Mouse (Mus musculus) thymus, adult 2 months (tissue): ENCODE results near the gene Gprc5a. TPM values are rescaled to one million over a fixed set of nuclear protein-coding genes. Genes with fewer than 3 reads are reported as not detected.

Experiments
- DNase-seq: peaks from one replicate; pipeline ENCODE4 v3.0.0; 2021
- H3K27ac ChIP-seq: fragments of 200-500 bp; 2 replicates; pipeline ENCODE4 v1.5.1; 2012; ENCODE audit warnings: low read length, control low read depth; ENCODE audit not compliant: control insufficient read depth, insufficient read depth
- H3K27me3 ChIP-seq: fragments of 200-500 bp; 2 replicates; pipeline ENCODE4 v1.6.1; 2012; ENCODE audit warnings: mild to moderate bottlenecking, low read length, moderate library complexity, mixed read lengths; ENCODE audit not compliant: control insufficient read depth, insufficient read depth
- H3K36me3 ChIP-seq: fragments of 200-500 bp; 2 replicates; pipeline ENCODE4 v1.6.1; 2012; ENCODE audit warnings: mild to moderate bottlenecking, low read length, moderate library complexity; ENCODE audit not compliant: control insufficient read depth, insufficient read depth
- H3K4me1 ChIP-seq: fragments of 200-500 bp; replicated peaks from 2 replicates; pipeline ENCODE4 v1.6.1; 2012; ENCODE audit warnings: low read length; ENCODE audit not compliant: control insufficient read depth, insufficient read depth
- H3K4me3 ChIP-seq: fragments of 200-500 bp; 2 replicates; pipeline ENCODE4 v1.5.1; 2012; ENCODE audit warnings: mild to moderate bottlenecking, low read length, control low read depth, moderate library complexity; ENCODE audit not compliant: control insufficient read depth, insufficient read depth
- CTCF ChIP-seq: fragments of 200-500 bp; IDR thresholded peaks from 2 replicates; pipeline ENCODE4 v1.5.1; 2012; ENCODE audit warnings: mild to moderate bottlenecking, control low read depth, low read length, moderate library complexity, borderline replicate concordance; ENCODE audit not compliant: control insufficient read depth, poor library complexity, insufficient read depth; ENCODE audit errors: extremely low read depth
- POLR2A ChIP-seq: fragments of 200-500 bp; IDR thresholded peaks from 2 replicates; pipeline ENCODE4 v1.6.1; 2012; ENCODE audit warnings: mild to moderate bottlenecking, low read length, control low read depth, moderate library complexity; ENCODE audit not compliant: control insufficient read depth, poor library complexity, insufficient read depth; ENCODE audit errors: extremely low read depth
- WGBS: fragments of 180-500 bp; shearing (Covaris S2); methylation state at CpG from one replicate; pipeline ENCODE4 v1.1.7; 2018; 5-methylcytosine and 5-hydroxymethylcytosine counted together
- polyA plus RNA-seq: library from polyadenylated mRNA; depleted of rRNA; stranded (reverse); fragments of >200 nt; gene quantifications from 2 replicates; pipeline ENCODE4 v1.2.3, GENCODE M21; 2012

The Gprc5a gene
- polyA plus RNA-seq, 1 experiment, result 3.7 TPM

DNA sequence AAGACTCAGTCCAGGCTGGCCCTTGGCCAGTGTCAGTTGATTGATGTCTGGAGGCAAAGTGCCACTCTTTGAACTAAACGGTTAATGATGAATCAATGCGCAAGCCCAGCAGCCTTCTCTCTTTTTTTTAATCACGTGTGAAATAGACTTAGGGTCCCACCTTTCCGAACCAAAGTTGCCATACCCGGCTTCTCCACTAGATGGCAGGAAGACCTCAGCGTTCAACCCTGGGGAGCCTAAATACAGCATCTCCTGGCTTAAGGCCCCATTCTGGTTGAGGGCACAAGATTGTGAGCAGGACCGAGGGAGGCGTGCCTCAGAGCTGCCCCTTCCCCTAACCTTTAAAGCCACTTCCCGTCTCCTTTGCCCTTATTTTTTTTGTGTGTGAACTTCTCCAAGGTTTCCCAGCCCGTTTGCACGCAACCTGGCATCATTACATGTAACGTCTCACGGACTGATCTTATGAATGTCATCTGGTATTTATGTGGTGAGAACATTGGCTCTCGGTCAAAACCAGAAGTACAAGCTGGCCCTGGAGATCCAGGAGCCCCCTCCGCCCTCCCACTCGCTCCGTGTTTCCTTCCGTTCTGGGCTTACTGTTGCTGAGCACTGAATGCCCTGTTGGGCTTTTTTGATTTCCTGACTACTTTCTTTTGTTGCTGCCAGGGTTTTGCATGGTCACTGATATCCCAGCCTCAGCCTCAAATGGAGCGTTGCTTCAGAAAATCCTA, 22.4 kb downstream of the Gprc5a start:
- DNase-seq, result peak; percentile 78
- peaks cover 4% of the 10 kb centered on the region for H3K4me1 ChIP-seq
- no peaks in the 10 kb centered on the region for H3K27me3 ChIP-seq
- TF ChIP-seq CTCF (peak; percentile 63; the same call in 1 of the 2 replicates), POLR2A (no peak)
- no peak overlapping the region for H3K4me3 ChIP-seq
- H3K36me3 ChIP-seq, result no peaks in the 10 kb centered on the region
- 10% methylated on average over 19 of the region's 19 CpGs for WGBS
- H3K27ac ChIP-seq, result no peak overlapping the region

DNA sequence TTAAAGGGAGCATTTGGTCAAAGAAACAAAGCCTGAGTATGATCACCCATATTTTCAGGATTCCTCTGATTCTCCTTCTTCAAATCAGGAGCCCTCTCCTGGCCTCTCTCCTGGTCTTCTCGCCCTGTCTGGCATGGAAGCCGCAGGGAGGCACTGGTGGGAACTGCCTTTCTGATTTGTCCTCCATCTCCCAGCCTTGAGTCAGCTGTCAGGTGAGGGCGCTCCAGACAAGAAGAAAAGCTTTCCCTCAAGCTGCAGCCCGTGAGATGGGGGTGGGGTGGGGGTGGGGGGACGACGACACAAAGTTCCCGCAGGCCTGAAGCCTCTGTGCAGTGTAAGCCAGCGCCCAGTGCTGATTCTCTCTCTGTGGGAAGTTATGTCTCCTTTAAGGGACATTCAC, 24.3 kb downstream of the Gprc5a start:
- WGBS, result 76% methylated on average over 8 of the region's 8 CpGs
- H3K27me3 ChIP-seq, result no peaks in the 10 kb centered on the region
- peaks cover 4% of the 10 kb centered on the region for H3K4me1 ChIP-seq
- H3K27ac ChIP-seq, result no peak overlapping the region
- H3K4me3 ChIP-seq, result no peak overlapping the region
- DNase-seq, result no peak
- TF ChIP-seq CTCF, result no peak
- no peak for TF ChIP-seq POLR2A
- H3K36me3 ChIP-seq, result no peaks in the 10 kb centered on the region

DNA sequence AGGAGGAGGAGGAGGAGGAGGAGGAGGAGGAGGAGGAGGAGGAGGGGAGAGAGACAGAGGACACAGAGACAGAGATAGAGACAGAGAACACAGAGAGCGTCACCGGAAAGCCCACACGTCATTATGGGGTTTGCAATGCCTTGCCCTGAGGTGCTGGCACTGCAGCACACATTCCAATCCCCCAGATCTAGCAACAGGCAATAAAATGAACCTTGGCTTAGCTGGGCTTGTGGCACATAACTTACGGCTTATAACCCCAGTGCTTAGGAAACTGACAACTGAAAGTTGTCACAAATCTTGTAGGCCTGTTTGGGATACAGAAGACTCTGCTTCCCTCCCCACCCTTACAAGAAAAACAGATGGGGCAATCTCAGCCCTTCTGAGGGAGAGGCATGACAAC, 25.2 kb downstream of the Gprc5a start:
- DNase-seq, result no peak
- WGBS, result 88% methylated on average over 4 of the region's 4 CpGs
- no peak overlapping the region for H3K27ac ChIP-seq
- H3K4me1 ChIP-seq, result peaks cover 4% of the 10 kb centered on the region
- no peaks in the 10 kb centered on the region for H3K27me3 ChIP-seq
- no peak overlapping the region for H3K4me3 ChIP-seq
- no peaks in the 10 kb centered on the region for H3K36me3 ChIP-seq
- TF ChIP-seq CTCF (no peak), POLR2A (no peak)

DNA sequence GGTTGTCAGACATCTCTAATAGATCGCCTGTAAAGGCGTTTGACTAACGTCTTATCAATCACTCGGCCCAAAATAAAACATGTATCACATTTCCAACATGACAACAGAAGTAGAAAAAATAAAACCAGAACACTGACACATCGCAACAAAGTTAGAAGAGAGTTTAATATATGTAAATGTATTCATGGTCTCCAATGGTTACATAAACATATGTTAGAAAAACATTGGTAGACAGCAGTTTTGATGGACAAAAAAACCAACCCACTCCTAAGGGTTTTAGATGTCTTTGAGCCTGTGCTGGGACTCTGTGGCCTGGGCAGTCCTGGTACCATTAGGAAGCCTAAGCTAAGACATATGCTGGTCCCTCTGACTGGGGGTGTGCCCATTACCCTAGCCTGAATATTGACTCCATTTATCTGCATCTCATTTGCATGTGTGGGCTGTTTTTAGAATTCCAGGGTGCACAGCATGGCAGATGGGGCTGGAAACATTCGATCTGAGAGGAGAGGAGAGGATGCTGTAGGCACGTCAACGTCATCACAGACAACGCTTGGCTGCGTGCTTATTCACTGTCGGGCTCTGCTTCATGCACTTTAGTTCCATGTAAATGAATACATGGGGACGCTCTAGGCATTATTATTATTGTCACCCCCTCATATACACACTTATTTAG, 27.5 kb downstream of the Gprc5a start:
- TF ChIP-seq POLR2A (no peak), CTCF (no peak)
- DNase-seq, result no peak
- no peak overlapping the region for H3K27ac ChIP-seq
- no peak overlapping the region for H3K4me3 ChIP-seq
- peaks cover 3% of the 10 kb centered on the region for H3K4me1 ChIP-seq
- H3K27me3 ChIP-seq, result no peaks in the 10 kb centered on the region
- no peaks in the 10 kb centered on the region for H3K36me3 ChIP-seq
- 97% methylated on average over 12 of the region's 12 CpGs for WGBS

DNA sequence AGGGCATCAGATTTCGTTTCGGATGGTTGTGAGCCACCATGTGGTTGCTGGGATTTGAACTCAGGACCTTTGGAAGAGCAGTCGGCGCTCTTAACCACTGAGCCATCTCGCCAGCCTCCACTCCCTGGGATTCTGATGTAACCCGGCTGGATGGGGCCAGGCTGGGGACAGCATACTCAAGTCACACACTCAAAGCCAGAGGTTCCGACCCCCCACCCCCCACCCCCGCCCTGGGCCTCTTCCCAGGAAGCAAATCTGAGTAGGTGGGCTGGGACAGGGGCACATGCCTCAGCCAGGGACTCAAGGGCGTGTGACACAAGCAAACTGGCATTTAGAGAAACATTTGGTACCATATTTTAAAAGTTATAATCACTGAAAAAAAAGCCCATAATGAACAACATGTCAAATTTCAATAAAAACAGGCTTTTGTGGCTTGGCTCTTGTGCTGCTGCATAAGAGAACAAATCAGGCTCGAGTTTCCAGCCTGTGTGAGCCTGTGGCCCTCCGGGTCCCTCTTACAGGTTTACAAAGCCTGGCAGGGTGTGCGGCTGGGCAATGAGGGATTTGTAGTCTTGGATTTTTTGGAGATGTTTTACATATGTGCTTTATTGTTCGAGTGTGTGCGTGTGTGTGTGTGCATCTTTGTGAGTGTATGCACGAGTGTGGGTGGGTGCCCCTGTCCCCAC, 35.5 kb downstream of the Gprc5a start:
- no peak for TF ChIP-seq POLR2A
- TF ChIP-seq CTCF, result no peak
- H3K4me3 ChIP-seq, result no peak overlapping the region
- no peaks in the 10 kb centered on the region for H3K36me3 ChIP-seq
- no peaks in the 10 kb centered on the region for H3K27me3 ChIP-seq
- 87% methylated on average over 15 of the region's 15 CpGs for WGBS
- H3K4me1 ChIP-seq, result no peaks in the 10 kb centered on the region
- H3K27ac ChIP-seq, result no peak overlapping the region
- no peak for DNase-seq

GRCm38 (mm10) chr6:135102736-135103303, 37.4 kb downstream of the Gprc5a start:
- Histone ChIP-seq H3K4me3 (no peak overlapping the region), H3K27ac (no peak overlapping the region), H3K27me3 (no peaks in the 10 kb centered on the region), H3K4me1 (no peaks in the 10 kb centered on the region), H3K36me3 (no peaks in the 10 kb centered on the region)
- no peak for DNase-seq
- 88% methylated on average over 5 of the region's 5 CpGs for WGBS
- no peak for TF ChIP-seq CTCF
- no peak for TF ChIP-seq POLR2A
